Mouse (Mus musculus) cerebellum, adult 2 months (tissue): Measurements from ENCODE around the gene Fes.

Source experiments
- CTCF ChIP-seq: fragments of 200-500 bp; IDR thresholded peaks from 2 replicates; pipeline ENCODE4 v1.5.1; 2011; ENCODE audit warnings: low read depth, mild to moderate bottlenecking, control low read depth, low read length, moderate library complexity, borderline replicate concordance; ENCODE audit not compliant: insufficient read depth
- POLR2A ChIP-seq: fragments of 200-500 bp; IDR thresholded peaks from 2 replicates; pipeline ENCODE4 v1.6.1; 2011; ENCODE audit warnings: low read length, control low read depth, borderline replicate concordance; ENCODE audit not compliant: insufficient read depth

GRCm38 (mm10) chr7:80370649-80371040 lies 17.1 kb downstream of the Fes start:
- no peak for TF ChIP-seq CTCF
- TF ChIP-seq POLR2A: peak; percentile 85
